21 mouse cellular contexts compared by ENCODE assay signal in genomic region chr11:121712987-121713386, GRCm38 (mm10). TPM values are rescaled to one million over a fixed set of nuclear protein-coding genes. Genes with fewer than 3 reads are reported as not detected.
DNase-seq lines count a peak whose midpoint lies in the region; ATAC-seq and TF ChIP-seq lines count a peak whose summit lies in the region.
"Had no signal": no experiment of that assay in that cellular context is flagged by ENCODE, and none has a peak within 500 bp of the region (broad histone marks: within the 10 kb centered on the region; RNA-seq: fewer than 3 reads in every experiment).

No protein-coding gene starts in this region.

- H3K36me3 ChIP-seq in lung, postnatal 0 days (ENCODE audit: insufficient read depth, low read length): no peaks in the 10 kb centered on the region
- 0 out of 2 replicates have a peak, but pooled peaks cover 6% of the 10 kb centered on the region for H3K36me3 ChIP-seq in stomach, embryonic 16.5 days (ENCODE audit: control insufficient read depth, insufficient read depth, low read length)
- H3K36me3 ChIP-seq in kidney, adult 2 months (ENCODE audit: control insufficient read depth, insufficient read depth, low read length): no peaks in the 10 kb centered on the region
- H3K36me3 ChIP-seq: forebrain, embryonic 12.5 days had no signal

- no peaks in the 10 kb centered on the region for H3K9me3 ChIP-seq in lung, postnatal 0 days (ENCODE audit: low read length)
- H3K9me3 ChIP-seq in stomach, embryonic 16.5 days (replicated peaks; ENCODE audit: control insufficient read depth, low read length): no peaks in the 10 kb centered on the region
- H3K9me3 ChIP-seq: forebrain, embryonic 12.5 days had no signal

- H3K9ac ChIP-seq in lung, postnatal 0 days (replicated peaks; ENCODE audit: low read depth): no peak overlapping the region
- H3K9ac ChIP-seq in stomach, embryonic 16.5 days (ENCODE audit: low read length): no peak overlapping the region
- H3K9ac ChIP-seq: forebrain, embryonic 12.5 days; hindbrain, embryonic 14.5 days had no signal

- no peak for TF ChIP-seq CTCF in bone marrow macrophage, adult 2 months (IDR thresholded peaks at IDR 0.05; ENCODE audit: low read depth, low read length)
- no peak for TF ChIP-seq CTCF in lung, postnatal 0 days (IDR thresholded peaks at IDR 0.05)
- no peak for TF ChIP-seq CTCF in kidney, adult 2 months (conservative IDR thresholded peaks at IDR 0.05; ENCODE audit: insufficient read depth, insufficient read length, low read depth, low read length)

- H3K4me3 ChIP-seq in bone marrow macrophage, adult 2 months (ENCODE audit: insufficient read depth, low read length): no peak overlapping the region
- no peak overlapping the region for H3K4me3 ChIP-seq in lung, postnatal 0 days (ENCODE audit: low read depth, low read length)
- no peak overlapping the region for H3K4me3 ChIP-seq in stomach, embryonic 16.5 days (replicated peaks; ENCODE audit: low read length)
- H3K4me3 ChIP-seq in kidney, adult 2 months (ENCODE audit: insufficient read depth, low read depth, low read length): no peak overlapping the region
- H3K4me3 ChIP-seq: forebrain, embryonic 12.5 days had no signal

- peak; percentile 62 for ATAC-seq in lung, postnatal 0 days
- ATAC-seq in stomach, embryonic 16.5 days (ENCODE audit: insufficient read depth, low FRiP score): peak; percentile 84; the same call in 1 of the 2 replicates
- ATAC-seq: CD4-positive, CD25-positive, alpha-beta regulatory T cell, adult 4 months had no signal

- no peak for TF ChIP-seq EP300 in lung, postnatal 0 days (IDR thresholded peaks at IDR 0.05)

- 70% methylated on average over 6 of the region's 6 CpGs for WGBS in lung, postnatal 0 days
- 68% methylated on average over 6 of the region's 6 CpGs for WGBS in stomach, embryonic 16.5 days
- WGBS in kidney, adult 2 months: 92% methylated on average over 6 of the region's 6 CpGs

- H3K4me1 ChIP-seq in bone marrow macrophage, adult 2 months (ENCODE audit: control insufficient read depth, insufficient read depth, low read length): peaks cover 51% of the 10 kb centered on the region
- H3K4me1 ChIP-seq in lung, postnatal 0 days (ENCODE audit: insufficient read depth, low read depth, low read length): no peaks in the 10 kb centered on the region
- peaks cover 29% of the 10 kb centered on the region for H3K4me1 ChIP-seq in stomach, embryonic 16.5 days (ENCODE audit: control insufficient read depth, insufficient read depth, low read length)
- H3K4me1 ChIP-seq in kidney, adult 2 months (ENCODE audit: control insufficient read depth, insufficient read depth, low read length): peaks cover 37% of the 10 kb centered on the region
- H3K4me1 ChIP-seq: forebrain, embryonic 12.5 days had no signal

- no peak for TF ChIP-seq POLR2A in bone marrow macrophage, adult 2 months (IDR thresholded peaks at IDR 0.05; ENCODE audit: borderline replicate concordance, low read depth, low read length)
- no peak for TF ChIP-seq POLR2A in kidney, adult 2 months (IDR thresholded peaks at IDR 0.05; ENCODE audit: low read depth, low read length)

- DNase-seq in lung, adult 18-20 months: peak; percentile 46 to 52
- no peak for DNase-seq in lung, postnatal 25 days (ENCODE audit: low spot score)
- DNase-seq in lung, postnatal 0 days (ENCODE audit: low spot score): peak; percentile 56
- no peak for DNase-seq in kidney, adult 2 months
- no peak for DNase-seq in thymus, adult 18-20 months
- DNase-seq in T-cell, adult 2 months (ENCODE audit: low spot score): no peak
- DNase-seq: adrenal gland, postnatal 36 days; cerebellum, adult 2 months; cerebellum, postnatal 36 days; gastrocnemius, postnatal 10 days; heart, adult 11 months; heart, postnatal 36 days; kidney, adult 11 months; liver; thymus, adult 2 months had no signal

- H3K4me2 ChIP-seq in lung, postnatal 0 days (replicated peaks; ENCODE audit: low read depth, low read length): no peak overlapping the region
- H3K4me2 ChIP-seq in stomach, embryonic 16.5 days (ENCODE audit: low read depth, low read length): 0 out of 2 replicates have a peak overlapping the region, but pooled peaks have one; percentile 26
- H3K4me2 ChIP-seq: forebrain, embryonic 12.5 days; hindbrain, embryonic 14.5 days had no signal

- H3K27ac ChIP-seq in bone marrow macrophage, adult 2 months (ENCODE audit: insufficient read depth, low read depth, low read length): peak overlapping the region; percentile 4; the same call in 1 of the 2 replicates
- 0 out of 2 replicates have a peak overlapping the region, but pooled peaks have one; percentile 51 for H3K27ac ChIP-seq in lung, postnatal 0 days (ENCODE audit: low read length)
- H3K27ac ChIP-seq in stomach, embryonic 16.5 days (ENCODE audit: low read length): peak overlapping the region; percentile 84
- H3K27ac ChIP-seq in kidney, adult 2 months (ENCODE audit: insufficient read depth, low read depth, low read length): no peak overlapping the region
- H3K27ac ChIP-seq: forebrain, embryonic 12.5 days; hindbrain, embryonic 14.5 days; kidney, postnatal 0 days had no signal

- H3K27me3 ChIP-seq in lung, postnatal 0 days (replicated peaks; ENCODE audit: insufficient read depth, low read length): no peaks in the 10 kb centered on the region
- no peaks in the 10 kb centered on the region for H3K27me3 ChIP-seq in stomach, embryonic 16.5 days (ENCODE audit: control insufficient read depth, insufficient read depth, low read length)
- no peaks in the 10 kb centered on the region for H3K27me3 ChIP-seq in kidney, adult 2 months (replicated peaks; ENCODE audit: control insufficient read depth, insufficient read depth, low read length)
- H3K27me3 ChIP-seq: forebrain, embryonic 12.5 days had no signal

RNA-seq across cellular contexts. Expression of gene Metrnl, which starts 11.6 kb away (rescaled TPM):
- 200 and 216 TPM in 2 replicates for polyA plus RNA-seq in bone marrow macrophage, adult 2 months (2012; ENCODE audit: insufficient read depth, insufficient read length, missing spikeins)
- 22.3 and 23.6 TPM in 2 replicates for polyA plus RNA-seq in lung, postnatal 0 days (2015; fragmentation: Nextera tagmentation; extraction: Ambion mirVana)
- 38.5 and 48.1 TPM in 2 replicates for polyA plus RNA-seq in stomach, embryonic 16.5 days (2015; fragmentation: Nextera tagmentation; extraction: Ambion mirVana)
- 42.6 and 49.1 TPM in 2 replicates for polyA plus RNA-seq in kidney, adult 2 months (2012; rRNA removed)

RNA-seq across cellular contexts. Expression of gene B3gntl1, which starts 40.0 kb away (rescaled TPM):
- 5.5 and 5.7 TPM in 2 replicates for polyA plus RNA-seq in bone marrow macrophage, adult 2 months (2012; ENCODE audit: insufficient read depth, insufficient read length, missing spikeins)
- 3.4 and 4.3 TPM in 2 replicates for polyA plus RNA-seq in lung, postnatal 0 days (2015; fragmentation: Nextera tagmentation; extraction: Ambion mirVana)
- 8.7 and 9.1 TPM in 2 replicates for polyA plus RNA-seq in stomach, embryonic 16.5 days (2015; fragmentation: Nextera tagmentation; extraction: Ambion mirVana)
- 4.9 and 5.0 TPM in 2 replicates for polyA plus RNA-seq in kidney, adult 2 months (2012; rRNA removed)

Comparison
In these comparisons a context has a peak if more than half of its experiments do, and no peak if none do; other contexts are left out.
1. DNase-seq: peak in lung, adult 18-20 months (2 of 2) and lung, postnatal 0 days (single experiment); none in lung, postnatal 25 days (single experiment), kidney, adult 2 months (single experiment), thymus, adult 18-20 months (0 of 2) and T-cell, adult 2 months (single experiment).